Mouse (Mus musculus): ENCODE measurements around the gene Ripor3. TPM values are rescaled to one million over a fixed set of nuclear protein-coding genes. Genes with fewer than 3 reads are reported as not detected.

Ripor3 gene
- total RNA-seq, 4 experiments from 2014 or later, result 0.39 to 0.41 TPM; not detected in 2

- no peak for DNase-seq (ENCODE audit: low spot score in 2 of 2)
These were observed 21.4 kb upstream of the Ripor3 start for GRCm38 (mm10) chr2:168031842-168032241.

- no peak for DNase-seq (ENCODE audit: low spot score in 2 of 2)
These were observed 18.0 kb upstream of the Ripor3 start for GRCm38 (mm10) chr2:168028376-168028775.

- no peak for DNase-seq (ENCODE audit: low spot score in 2 of 2)
These were observed 16.0 kb upstream of the Ripor3 start for GRCm38 (mm10) chr2:168026467-168026866.

- no peak for DNase-seq (ENCODE audit: low spot score in 2 of 2)
These were observed 15.5 kb upstream of the Ripor3 start for GRCm38 (mm10) chr2:168025882-168026281.

DNA sequence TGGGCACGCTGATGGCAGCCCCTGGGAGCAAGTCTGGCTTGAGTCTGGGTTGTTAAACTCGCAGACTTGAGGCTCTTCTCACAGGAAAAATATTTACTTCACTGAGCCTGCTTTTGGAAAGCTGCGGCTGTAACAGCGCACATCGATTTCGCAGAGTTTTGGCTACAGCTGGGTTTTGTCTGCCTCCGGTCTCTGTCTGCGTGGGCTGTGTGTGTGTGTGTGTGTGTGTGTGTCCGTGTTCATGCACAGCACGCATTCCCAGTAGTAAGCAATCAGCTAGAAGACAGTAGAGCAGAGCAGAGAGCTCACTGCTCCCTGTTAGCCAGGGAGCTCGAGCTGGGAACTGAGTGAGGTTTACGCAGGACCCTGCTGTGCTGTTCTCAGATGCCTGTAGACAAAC lies 14.8 kb upstream of the Ripor3 start:
- peak in 1 of 2 experiments; percentile 39 for DNase-seq (ENCODE audit: low spot score in 2 of 2)

DNA sequence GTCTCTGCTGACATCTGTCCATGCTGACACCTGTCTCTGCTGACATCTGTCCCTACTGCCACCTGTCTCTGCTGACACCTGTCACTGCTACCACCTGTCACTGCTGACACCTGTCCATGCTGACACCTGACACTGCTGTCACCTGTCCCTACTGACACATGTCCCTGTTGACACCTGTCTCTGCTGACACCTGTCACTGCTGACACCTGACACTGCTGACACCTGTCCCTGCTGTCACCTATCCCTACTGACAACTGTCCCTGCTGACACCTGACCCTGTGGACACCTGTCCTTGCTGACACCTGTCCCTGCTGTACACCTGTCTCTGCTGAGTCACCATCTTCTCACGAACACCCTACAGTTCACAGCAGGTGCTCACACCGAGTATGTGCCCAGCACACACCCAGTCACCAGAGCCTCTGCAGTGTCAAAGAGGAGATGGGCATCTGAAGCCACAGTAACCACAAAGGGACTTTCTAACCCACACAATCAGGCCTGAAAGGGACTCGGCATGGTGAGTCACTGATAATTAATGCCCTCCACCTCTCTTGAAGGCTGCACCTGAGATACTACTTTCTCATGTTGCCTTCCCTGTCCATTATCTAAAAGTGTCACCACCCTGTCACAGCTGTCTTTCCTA lies 13.5 kb upstream of the Ripor3 start:
- no peak for DNase-seq (ENCODE audit: low spot score in 2 of 2)

DNA sequence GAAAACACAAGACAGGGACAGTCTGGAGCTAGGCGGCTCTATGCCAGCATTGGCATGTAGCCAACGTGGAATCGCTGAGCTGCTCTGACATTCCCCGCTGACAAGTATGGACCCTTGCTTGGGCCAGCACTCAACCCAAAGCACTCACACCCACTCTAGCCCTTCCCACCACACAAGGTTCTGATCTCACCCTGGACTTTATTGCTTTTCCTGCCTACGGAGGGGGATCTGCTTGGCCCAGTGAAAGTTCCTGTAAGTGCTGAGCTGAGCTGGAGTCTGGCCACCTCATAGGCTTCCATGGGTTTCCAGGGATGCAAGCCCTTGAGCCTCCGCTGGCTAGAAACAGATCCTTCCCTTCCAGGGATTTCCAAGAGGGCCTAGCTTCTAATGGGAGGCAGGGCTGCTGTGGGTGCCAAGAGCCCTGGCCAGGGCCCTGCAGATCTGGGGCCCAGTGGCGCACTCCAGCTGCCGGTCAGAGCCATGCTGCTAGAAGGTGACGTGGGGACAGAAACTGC lies 8.8 kb upstream of the Ripor3 start:
- peak in 1 of 2 experiments; percentile 46 for DNase-seq (ENCODE audit: low spot score in 2 of 2)

DNA sequence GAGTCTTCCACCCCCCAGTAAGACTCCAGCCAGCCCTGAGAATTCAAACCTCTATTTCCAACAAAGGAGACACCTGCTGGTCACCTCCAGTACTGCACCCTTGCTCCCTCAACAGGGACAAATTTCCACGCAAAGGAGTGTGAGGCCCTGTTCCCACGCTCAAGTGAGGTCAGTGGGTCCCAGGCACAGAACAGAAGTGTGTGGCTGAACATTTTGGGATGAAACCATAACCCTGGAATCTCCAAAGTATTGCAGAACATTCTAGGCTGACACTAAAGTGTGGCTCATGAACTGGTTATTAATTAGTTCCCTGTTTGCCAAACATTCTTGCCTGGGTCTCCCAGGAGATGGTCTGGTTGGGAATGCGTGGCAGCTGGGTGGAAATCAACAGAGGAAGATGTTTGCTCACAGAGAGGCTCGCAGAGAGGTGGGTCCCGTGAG lies 6.6 kb upstream of the Ripor3 start:
- peak; percentile 63 to 67 for DNase-seq (ENCODE audit: low spot score in 2 of 2)

DNA sequence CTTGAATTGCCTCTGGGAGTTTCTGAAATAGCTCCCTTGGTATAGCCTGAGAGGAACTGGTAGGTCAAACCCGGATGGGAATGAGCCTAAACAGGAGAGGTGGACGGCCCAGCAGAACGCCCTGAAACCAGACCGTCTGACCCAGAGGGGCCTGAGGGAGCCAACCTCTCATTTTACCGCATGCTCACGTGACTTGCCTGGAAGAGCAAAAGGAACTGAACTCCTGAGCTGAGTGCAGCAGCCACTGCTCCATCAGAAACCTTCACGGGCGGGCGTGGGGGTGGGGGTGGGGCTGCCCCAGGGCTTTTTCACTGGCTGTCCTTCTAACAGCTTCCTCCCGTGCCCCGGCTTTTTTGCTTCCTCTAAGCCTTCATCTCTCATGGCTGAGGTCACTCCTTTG lies 475 bp upstream of the Ripor3 start:
- no peak for DNase-seq (ENCODE audit: low spot score in 2 of 2)

DNA sequence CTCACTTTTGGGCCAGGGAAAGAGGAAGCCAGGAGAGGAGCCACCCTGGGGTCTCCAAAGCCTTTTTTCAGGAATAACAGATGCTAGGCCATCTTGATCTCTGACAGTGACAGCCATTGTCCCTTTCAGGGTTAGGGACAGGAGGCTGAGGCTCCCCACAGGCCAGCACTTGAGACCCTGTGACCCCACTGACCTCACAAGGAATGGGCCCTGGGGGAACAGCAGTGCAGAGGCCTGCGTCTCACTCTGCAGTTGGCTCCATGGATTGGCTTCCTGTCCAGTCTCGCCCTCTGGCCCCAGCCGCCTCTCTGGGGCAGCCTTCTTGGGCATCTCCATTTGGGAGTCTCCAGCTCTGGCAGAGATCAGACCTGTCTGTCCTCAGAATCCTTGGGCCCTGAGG lies 2.3 kb downstream of the Ripor3 start:
- no peak for DNase-seq (ENCODE audit: low spot score in 2 of 2)

- no peak for DNase-seq (ENCODE audit: low spot score in 2 of 2)
These were observed 3.9 kb downstream of the Ripor3 start for GRCm38 (mm10) chr2:168006489-168006888.

GRCm38 (mm10) chr2:168005616-168006015 lies 4.8 kb downstream of the Ripor3 start:
- no peak for DNase-seq (ENCODE audit: low spot score in 2 of 2)

DNA sequence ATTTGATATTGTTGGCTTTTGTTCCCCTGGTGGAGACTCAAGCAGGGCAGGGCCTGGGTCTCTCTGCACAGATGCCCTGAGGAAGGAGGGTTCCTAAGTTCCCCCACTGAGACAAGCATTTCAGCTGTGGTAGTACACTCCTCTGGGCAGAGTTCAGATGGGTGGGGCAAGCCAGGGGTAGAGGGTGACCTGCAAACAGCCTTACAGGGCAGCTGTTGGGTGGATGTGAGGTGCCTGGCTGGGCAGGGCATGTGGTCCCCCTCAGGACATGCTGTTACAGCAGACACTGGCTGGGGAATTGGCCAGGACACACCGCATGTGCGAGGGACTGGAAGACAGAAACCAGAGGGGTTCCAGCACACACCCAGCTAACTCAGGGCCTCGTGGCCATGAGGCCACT lies 5.4 kb downstream of the Ripor3 start:
- DNase-seq (ENCODE audit: low spot score in 2 of 2), result no peak

DNA sequence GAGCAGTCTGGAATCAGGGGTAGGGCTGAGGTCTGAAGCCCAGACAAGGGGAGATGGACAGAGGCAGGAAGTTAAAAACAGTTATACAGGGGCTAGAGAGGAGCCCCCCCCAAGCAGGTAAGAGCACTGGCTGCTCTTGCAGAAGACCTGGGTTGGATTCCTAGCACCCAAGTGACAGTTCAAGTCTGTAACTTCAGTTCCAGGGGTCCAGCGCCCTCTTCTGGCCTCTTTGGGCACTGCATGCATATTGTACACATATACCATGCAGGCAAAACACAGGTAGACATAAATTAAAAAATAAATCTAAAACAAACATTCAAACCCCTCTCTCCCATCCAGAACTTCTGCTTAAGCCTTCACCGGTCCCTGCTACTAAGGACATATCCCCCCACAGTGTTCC lies 6.0 kb downstream of the Ripor3 start:
- DNase-seq (ENCODE audit: low spot score in 2 of 2), result no peak

DNA sequence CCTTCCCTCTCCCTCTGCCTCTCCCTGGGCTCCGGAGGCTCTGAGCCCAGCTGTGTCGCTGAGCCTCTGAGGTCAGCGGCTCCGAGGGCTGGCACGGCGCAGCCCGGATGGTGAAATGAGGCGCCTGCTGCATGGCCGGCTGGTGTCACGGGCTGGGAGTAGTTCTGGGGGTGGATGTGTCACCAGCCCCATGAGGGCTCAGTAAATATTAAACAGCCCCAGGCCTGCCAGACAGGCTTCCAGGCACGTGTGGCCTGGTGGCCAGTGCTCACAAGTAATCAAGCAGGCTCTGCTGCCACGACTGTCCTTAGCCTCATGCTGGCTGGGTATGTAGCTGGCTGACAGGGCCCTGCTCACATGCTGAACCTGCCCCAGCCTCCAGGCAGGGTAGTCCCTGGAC lies 7.0 kb downstream of the Ripor3 start:
- DNase-seq (ENCODE audit: low spot score in 2 of 2), result no peak

- DNase-seq (ENCODE audit: low spot score in 2 of 2), result no peak
These were observed 7.5 kb downstream of the Ripor3 start for GRCm38 (mm10) chr2:168002884-168003283.

DNA sequence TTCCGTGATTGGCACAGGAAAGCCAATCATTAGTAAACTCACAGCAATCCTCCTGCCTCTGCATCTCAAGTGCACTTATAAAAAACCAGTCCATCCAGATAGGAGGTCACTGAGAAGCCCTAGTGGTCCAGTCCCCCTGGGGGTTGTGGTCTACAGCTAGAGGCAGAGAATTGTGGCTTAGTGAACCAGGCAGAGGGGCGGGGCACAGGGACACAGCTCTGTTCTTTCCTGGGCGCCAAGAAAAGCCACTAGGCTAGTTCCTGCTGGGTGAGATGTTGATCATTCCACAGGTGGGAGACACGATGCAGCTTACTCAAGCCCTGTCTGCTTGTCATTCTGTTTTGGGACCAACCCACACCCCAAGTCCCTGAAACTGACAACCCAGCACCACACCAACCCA lies 8.2 kb downstream of the Ripor3 start:
- no peak for DNase-seq (ENCODE audit: low spot score in 2 of 2)

GRCm38 (mm10) chr2:167999145-167999743 lies 11.2 kb downstream of the Ripor3 start:
- DNase-seq (ENCODE audit: low spot score in 2 of 2), result no peak

DNA sequence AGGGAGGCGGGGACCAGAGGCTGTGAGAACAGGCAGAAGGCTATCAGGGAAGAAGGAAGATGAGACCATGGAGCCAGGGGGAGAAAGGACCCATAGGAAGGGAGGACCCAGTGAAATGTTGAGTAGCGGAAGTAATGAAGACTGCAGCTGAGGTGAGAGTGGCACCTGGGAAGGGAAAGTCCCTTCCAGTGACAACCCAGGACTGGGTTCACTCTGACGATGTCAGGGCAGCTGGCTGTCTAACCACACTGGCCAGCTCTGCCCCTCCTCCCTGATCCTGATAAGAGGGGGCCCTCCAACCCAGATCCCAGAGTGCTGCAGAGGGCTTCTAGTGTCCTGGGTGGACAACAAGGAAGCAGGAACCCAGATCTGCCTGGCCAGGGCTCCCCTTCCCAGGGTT lies 12.9 kb downstream of the Ripor3 start:
- no peak for DNase-seq (ENCODE audit: low spot score in 2 of 2)

- no peak for DNase-seq (ENCODE audit: low spot score in 2 of 2)
These were observed 13.7 kb downstream of the Ripor3 start for GRCm38 (mm10) chr2:167996672-167997215.

GRCm38 (mm10) chr2:167995870-167996635 lies 14.4 kb downstream of the Ripor3 start:
- no peak for DNase-seq (ENCODE audit: low spot score in 2 of 2)

- DNase-seq (ENCODE audit: low spot score in 2 of 2), result no peak
These were observed 17.2 kb downstream of the Ripor3 start for GRCm38 (mm10) chr2:167993260-167993659.

Data from gastrocnemius, adult 8-10 months (tissue).